Mouse (Mus musculus): ENCODE measurements around the gene Obscn. TPM values are rescaled to one million over a fixed set of nuclear protein-coding genes. Genes with fewer than 3 reads are reported as not detected.

The Obscn gene
- polyA plus RNA-seq, 1 experiment from 2014 or later: 0.03 TPM

GRCm38 (mm10) chr11:59134373-59134997 lies 1.7 kb downstream of the Obscn start:
- Histone ChIP-seq H3K27me3 (ENCODE audit: control insufficient read depth, insufficient read depth, low read length) (peaks cover 44% of the 10 kb centered on the region), H3K9me3 (ENCODE audit: control insufficient read depth, low read length) (no peaks in the 10 kb centered on the region), H3K27ac (ENCODE audit: low read depth, low read length) (no peak overlapping the region), H3K36me3 (ENCODE audit: control insufficient read depth, insufficient read depth, low read length) (no peaks in the 10 kb centered on the region), H3K4me3 (ENCODE audit: low read depth, low read length) (no peak overlapping the region), H3K4me1 (ENCODE audit: control insufficient read depth, insufficient read depth, low read length) (peaks cover 3% of the 10 kb centered on the region; the same call in 1 of the 2 replicates), H3K4me2 (no peak overlapping the region; the same call in 1 of the 2 replicates), H3K9ac (ENCODE audit: low read length) (no peak overlapping the region; the same call in 1 of the 2 replicates)
- DNase-seq (ENCODE audit: low spot score, missing footprints): peak; percentile 83
- ATAC-seq (ENCODE audit: low FRiP score): no peak
- WGBS: 6% methylated on average over 34 of the region's 35 CpGs

- no peak for ATAC-seq (ENCODE audit: low FRiP score)
These were observed 4.1 kb downstream of the Obscn start for GRCm38 (mm10) chr11:59132065-59132464.

GRCm38 (mm10) chr11:59131348-59131919 lies 4.8 kb downstream of the Obscn start:
- H3K4me3 ChIP-seq (ENCODE audit: low read depth, low read length): no peak overlapping the region
- ATAC-seq (ENCODE audit: low FRiP score) (no peak), DNase-seq (ENCODE audit: low spot score, missing footprints) (peak; percentile 26)
- H3K9me3 ChIP-seq (ENCODE audit: control insufficient read depth, low read length): no peaks in the 10 kb centered on the region
- no peaks in the 10 kb centered on the region for H3K36me3 ChIP-seq (ENCODE audit: control insufficient read depth, insufficient read depth, low read length)
- no peak overlapping the region for H3K4me2 ChIP-seq
- H3K27me3 ChIP-seq (ENCODE audit: control insufficient read depth, insufficient read depth, low read length): peaks cover 34% of the 10 kb centered on the region
- WGBS: 69% methylated on average over 18 of the region's 18 CpGs
- peaks cover 3% of the 10 kb centered on the region; the same call in 1 of the 2 replicates for H3K4me1 ChIP-seq (ENCODE audit: control insufficient read depth, insufficient read depth, low read length)
- H3K27ac ChIP-seq (ENCODE audit: low read depth, low read length): no peak overlapping the region
- H3K9ac ChIP-seq (ENCODE audit: low read length): no peak overlapping the region

More at GRCm38 (mm10) chr11:59132065-59132464, 4.1 kb downstream of the Obscn start:
- peaks cover 40% of the 10 kb centered on the region for H3K27me3 ChIP-seq (ENCODE audit: control insufficient read depth, insufficient read depth, low read length)
- H3K36me3 ChIP-seq (ENCODE audit: control insufficient read depth, insufficient read depth, low read length): no peaks in the 10 kb centered on the region
- no peak overlapping the region for H3K4me3 ChIP-seq (ENCODE audit: low read depth, low read length)
- peak; percentile 8 for DNase-seq (ENCODE audit: low spot score, missing footprints)
- WGBS: 85% methylated on average over 2 of the region's 3 CpGs
- H3K27ac ChIP-seq (ENCODE audit: low read depth, low read length): no peak overlapping the region
- H3K9ac ChIP-seq (ENCODE audit: low read length): no peak overlapping the region
- H3K4me1 ChIP-seq (ENCODE audit: control insufficient read depth, insufficient read depth, low read length): peaks cover 3% of the 10 kb centered on the region; the same call in 1 of the 2 replicates
- H3K9me3 ChIP-seq (ENCODE audit: control insufficient read depth, low read length): no peaks in the 10 kb centered on the region
- H3K4me2 ChIP-seq: no peak overlapping the region

GRCm38 (mm10) chr11:59130782-59131181 lies 5.4 kb downstream of the Obscn start:
- DNase-seq (ENCODE audit: low spot score, missing footprints): peak; percentile 12
- H3K4me2 ChIP-seq: no peak overlapping the region
- H3K36me3 ChIP-seq (ENCODE audit: control insufficient read depth, insufficient read depth, low read length): no peaks in the 10 kb centered on the region
- no peak overlapping the region for H3K4me3 ChIP-seq (ENCODE audit: low read depth, low read length)
- 90% methylated on average over 9 of the region's 9 CpGs for WGBS
- no peak for ATAC-seq (ENCODE audit: low FRiP score)
- no peak overlapping the region for H3K9ac ChIP-seq (ENCODE audit: low read length)
- H3K4me1 ChIP-seq (ENCODE audit: control insufficient read depth, insufficient read depth, low read length): peaks cover 3% of the 10 kb centered on the region; the same call in 1 of the 2 replicates
- H3K9me3 ChIP-seq (ENCODE audit: control insufficient read depth, low read length): no peaks in the 10 kb centered on the region
- H3K27me3 ChIP-seq (ENCODE audit: control insufficient read depth, insufficient read depth, low read length): peaks cover 27% of the 10 kb centered on the region
- H3K27ac ChIP-seq (ENCODE audit: low read depth, low read length): no peak overlapping the region

GRCm38 (mm10) chr11:59105945-59106344 lies 30.3 kb downstream of the Obscn start:
- no peak for ATAC-seq (ENCODE audit: low FRiP score)
- H3K9me3 ChIP-seq (ENCODE audit: control insufficient read depth, low read length): peaks cover 2% of the 10 kb centered on the region; the same call in 1 of the 2 replicates
- H3K4me1 ChIP-seq (ENCODE audit: control insufficient read depth, insufficient read depth, low read length): no peaks in the 10 kb centered on the region
- no peak overlapping the region for H3K4me2 ChIP-seq
- H3K27ac ChIP-seq (ENCODE audit: low read depth, low read length): no peak overlapping the region
- no peak overlapping the region for H3K9ac ChIP-seq (ENCODE audit: low read length)
- H3K36me3 ChIP-seq (ENCODE audit: control insufficient read depth, insufficient read depth, low read length): no peaks in the 10 kb centered on the region
- no peaks in the 10 kb centered on the region for H3K27me3 ChIP-seq (ENCODE audit: control insufficient read depth, insufficient read depth, low read length)
- WGBS: 97% methylated on average over 5 of the region's 5 CpGs
- no peak for DNase-seq (ENCODE audit: low spot score, missing footprints)
- H3K4me3 ChIP-seq (ENCODE audit: low read depth, low read length): no peak overlapping the region

- H3K4me2 ChIP-seq: no peak overlapping the region
- no peaks in the 10 kb centered on the region for H3K4me1 ChIP-seq (ENCODE audit: control insufficient read depth, insufficient read depth, low read length)
- H3K9me3 ChIP-seq (ENCODE audit: control insufficient read depth, low read length): peaks cover 2% of the 10 kb centered on the region; the same call in 1 of the 2 replicates
- no peak overlapping the region for H3K27ac ChIP-seq (ENCODE audit: low read depth, low read length)
- no peaks in the 10 kb centered on the region for H3K27me3 ChIP-seq (ENCODE audit: control insufficient read depth, insufficient read depth, low read length)
- WGBS: 75% methylated on average over 3 of the region's 3 CpGs
- H3K9ac ChIP-seq (ENCODE audit: low read length): no peak overlapping the region
- H3K36me3 ChIP-seq (ENCODE audit: control insufficient read depth, insufficient read depth, low read length): no peaks in the 10 kb centered on the region
- no peak for ATAC-seq (ENCODE audit: low FRiP score)
- H3K4me3 ChIP-seq (ENCODE audit: low read depth, low read length): no peak overlapping the region
- DNase-seq (ENCODE audit: low spot score, missing footprints): no peak
These were observed 33.9 kb downstream of the Obscn start for GRCm38 (mm10) chr11:59102324-59102723.

- ATAC-seq (ENCODE audit: low FRiP score) (no peak), DNase-seq (ENCODE audit: low spot score, missing footprints) (peak; percentile 84)
- Histone ChIP-seq H3K36me3 (ENCODE audit: control insufficient read depth, insufficient read depth, low read length) (no peaks in the 10 kb centered on the region), H3K27me3 (ENCODE audit: control insufficient read depth, insufficient read depth, low read length) (no peaks in the 10 kb centered on the region), H3K9me3 (ENCODE audit: control insufficient read depth, low read length) (no peaks in the 10 kb centered on the region), H3K4me1 (ENCODE audit: control insufficient read depth, insufficient read depth, low read length) (no peaks in the 10 kb centered on the region), H3K27ac (ENCODE audit: low read depth, low read length) (no peak overlapping the region), H3K9ac (ENCODE audit: low read length) (no peak overlapping the region), H3K4me2 (no peak overlapping the region), H3K4me3 (ENCODE audit: low read depth, low read length) (no peak overlapping the region)
- WGBS: 24% methylated on average over 2 of the region's 2 CpGs
These were observed 37.9 kb downstream of the Obscn start for GRCm38 (mm10) chr11:59098339-59098738.

GRCm38 (mm10) chr11:59097770-59098169 lies 38.4 kb downstream of the Obscn start:
- H3K4me3 ChIP-seq (ENCODE audit: low read depth, low read length): no peak overlapping the region
- no peak overlapping the region for H3K9ac ChIP-seq (ENCODE audit: low read length)
- H3K4me2 ChIP-seq: no peak overlapping the region
- no peak overlapping the region for H3K27ac ChIP-seq (ENCODE audit: low read depth, low read length)
- ATAC-seq (ENCODE audit: low FRiP score): no peak
- H3K36me3 ChIP-seq (ENCODE audit: control insufficient read depth, insufficient read depth, low read length): no peaks in the 10 kb centered on the region
- WGBS: 82% methylated on average over 5 of the region's 5 CpGs
- H3K9me3 ChIP-seq (ENCODE audit: control insufficient read depth, low read length): no peaks in the 10 kb centered on the region
- DNase-seq (ENCODE audit: low spot score, missing footprints): no peak
- H3K4me1 ChIP-seq (ENCODE audit: control insufficient read depth, insufficient read depth, low read length): no peaks in the 10 kb centered on the region
- no peaks in the 10 kb centered on the region for H3K27me3 ChIP-seq (ENCODE audit: control insufficient read depth, insufficient read depth, low read length)

- WGBS: 63% methylated on average over 4 of the region's 4 CpGs
- H3K4me2 ChIP-seq: no peak overlapping the region
These were observed 42.0 kb downstream of the Obscn start for GRCm38 (mm10) chr11:59094213-59094612.

More at GRCm38 (mm10) chr11:59094213-59094612, 42.0 kb downstream of the Obscn start:
- ATAC-seq (ENCODE audit: low FRiP score) (no peak), DNase-seq (ENCODE audit: low spot score, missing footprints) (no peak)
- no peaks in the 10 kb centered on the region for H3K9me3 ChIP-seq (ENCODE audit: control insufficient read depth, low read length)
- H3K36me3 ChIP-seq (ENCODE audit: control insufficient read depth, insufficient read depth, low read length): no peaks in the 10 kb centered on the region
- no peak overlapping the region for H3K4me3 ChIP-seq (ENCODE audit: low read depth, low read length)
- H3K4me1 ChIP-seq (ENCODE audit: control insufficient read depth, insufficient read depth, low read length): no peaks in the 10 kb centered on the region
- no peak overlapping the region for H3K9ac ChIP-seq (ENCODE audit: low read length)
- H3K27ac ChIP-seq (ENCODE audit: low read depth, low read length): no peak overlapping the region
- H3K27me3 ChIP-seq (ENCODE audit: control insufficient read depth, insufficient read depth, low read length): no peaks in the 10 kb centered on the region
